Mouse (Mus musculus): ENCODE measurements around the gene C2cd5. TPM values are rescaled to one million over a fixed set of nuclear protein-coding genes. Genes with fewer than 3 reads are reported as not detected.

The C2cd5 gene
- polyA plus RNA-seq, 1 experiment = 16.0 TPM

DNA sequence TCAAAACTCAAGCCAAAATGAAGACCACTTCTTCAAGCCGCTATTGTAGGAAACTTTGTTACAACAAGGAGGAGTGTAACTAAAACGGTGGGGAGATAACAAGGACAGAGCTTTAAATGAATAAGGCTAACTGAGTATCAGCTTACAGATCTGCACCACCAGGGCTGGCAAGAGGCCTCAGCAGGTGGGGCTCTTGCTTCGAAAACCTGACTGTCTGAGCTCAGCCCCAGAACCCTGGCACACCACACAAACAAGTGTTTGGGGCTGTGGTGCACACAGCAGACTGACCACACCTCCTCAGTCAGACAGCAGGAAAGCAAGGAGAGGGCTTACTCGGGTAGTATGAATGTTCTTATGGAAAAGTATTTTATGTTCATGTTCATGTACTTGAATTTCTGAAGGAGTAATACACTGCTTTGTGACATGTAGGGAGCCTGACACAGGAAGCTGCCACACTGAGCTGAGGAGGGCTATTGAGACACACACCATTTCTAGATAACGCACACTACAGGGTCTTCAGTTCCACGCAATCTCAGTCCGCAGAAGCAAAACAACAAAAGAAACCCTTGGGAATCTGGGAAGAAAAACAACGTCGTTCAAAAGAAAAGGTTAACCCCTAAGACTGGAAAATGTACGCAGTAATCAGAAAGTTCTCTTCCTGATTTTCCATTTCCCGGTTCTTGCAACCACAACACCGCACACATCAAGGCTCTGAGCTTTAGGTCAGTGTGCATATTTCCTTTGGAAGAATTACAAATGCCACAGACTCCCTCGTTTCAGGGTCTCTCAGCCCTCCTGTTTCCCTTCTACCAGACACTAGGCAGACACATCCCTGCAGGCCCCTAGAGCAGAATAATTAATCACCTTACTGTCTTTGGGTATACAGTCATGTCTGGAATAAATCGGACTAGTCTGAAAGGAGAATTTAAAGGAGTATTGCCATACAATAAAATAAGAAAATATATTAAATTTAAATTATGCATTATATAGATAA, 105.9 kb downstream of the C2cd5 start:
- Histone ChIP-seq H3K27me3 (ENCODE audit: control insufficient read depth, insufficient read depth, low read length) (no peaks in the 10 kb centered on the region), H3K27ac (ENCODE audit: insufficient read depth, low read length) (no peak overlapping the region), H3K36me3 (ENCODE audit: control insufficient read depth, insufficient read depth, low read length) (no peaks in the 10 kb centered on the region), H3K4me3 (ENCODE audit: extremely low read depth, insufficient read depth, insufficient read length) (no peak overlapping the region), H3K4me1 (ENCODE audit: control insufficient read depth, insufficient read depth, insufficient read length) (peaks cover 6% of the 10 kb centered on the region; the same call in 1 of the 2 replicates)
- no peak for DNase-seq (ENCODE audit: low read depth in 1 of 2, low spot score in 2 of 2)
- TF ChIP-seq CTCF (IDR thresholded peaks at IDR 0.05; ENCODE audit: extremely low read depth, insufficient read depth, insufficient read length, insufficient replicate concordance) = no peak
- 44% methylated on average over 14 of the region's 14 CpGs for WGBS

DNA sequence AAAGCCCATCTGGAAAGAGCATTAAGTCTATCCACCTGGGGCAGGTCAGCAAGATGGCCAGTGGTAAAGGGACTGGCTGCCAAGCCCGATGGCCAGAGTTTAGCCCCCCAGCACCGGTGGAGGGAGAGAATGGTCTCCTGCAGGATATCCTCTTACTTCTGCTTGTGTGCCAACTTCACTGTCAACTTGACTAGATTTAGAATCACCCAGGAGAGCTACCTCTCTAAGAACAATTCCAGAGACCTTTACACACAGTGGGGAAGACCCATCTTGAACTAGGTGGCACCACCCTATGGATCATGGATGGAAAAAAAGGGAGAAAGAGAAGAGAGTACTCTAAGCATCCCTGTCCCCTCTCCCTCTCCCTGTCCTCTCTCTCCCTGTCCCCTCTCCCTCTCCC, 107.0 kb downstream of the C2cd5 start:
- no peak for DNase-seq (ENCODE audit: low read depth in 1 of 2, low spot score in 2 of 2)
- no peak overlapping the region for H3K4me3 ChIP-seq (ENCODE audit: extremely low read depth, insufficient read depth, insufficient read length)
- no peaks in the 10 kb centered on the region for H3K36me3 ChIP-seq (ENCODE audit: control insufficient read depth, insufficient read depth, low read length)
- TF ChIP-seq POLR2A (IDR thresholded peaks at IDR 0.05; ENCODE audit: low read depth, low read length) (no peak), CTCF (IDR thresholded peaks at IDR 0.05; ENCODE audit: extremely low read depth, insufficient read depth, insufficient read length, insufficient replicate concordance) (no peak)
- H3K27ac ChIP-seq (ENCODE audit: insufficient read depth, low read length) = no peak overlapping the region
- H3K27me3 ChIP-seq (ENCODE audit: control insufficient read depth, insufficient read depth, low read length) = no peaks in the 10 kb centered on the region
- WGBS = 74% methylated on average over 2 of the region's 2 CpGs
- peaks cover 6% of the 10 kb centered on the region; the same call in 1 of the 2 replicates for H3K4me1 ChIP-seq (ENCODE audit: control insufficient read depth, insufficient read depth, insufficient read length)

DNA sequence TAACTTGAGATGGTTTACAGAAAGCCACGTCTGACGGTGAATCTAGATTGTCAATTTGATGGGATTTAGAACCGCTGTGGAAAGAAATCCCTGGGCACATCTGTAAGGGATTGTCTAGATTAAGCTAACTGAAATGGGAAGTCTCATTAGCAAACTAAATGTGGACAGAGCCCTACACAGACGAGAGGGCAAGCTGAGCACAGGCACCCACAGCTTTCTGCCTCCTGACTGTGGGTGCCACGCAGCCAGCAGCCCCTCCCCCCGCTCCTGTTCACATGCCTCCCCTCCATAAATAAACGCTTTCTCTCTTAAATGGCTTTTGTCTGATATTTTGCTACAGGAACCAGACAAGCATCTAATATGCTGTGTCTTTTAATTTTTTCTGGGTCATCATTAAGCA, 107.8 kb downstream of the C2cd5 start:
- Histone ChIP-seq H3K4me1 (ENCODE audit: control insufficient read depth, insufficient read depth, insufficient read length) (peaks cover 6% of the 10 kb centered on the region; the same call in 1 of the 2 replicates), H3K27ac (ENCODE audit: insufficient read depth, low read length) (no peak overlapping the region), H3K27me3 (ENCODE audit: control insufficient read depth, insufficient read depth, low read length) (no peaks in the 10 kb centered on the region), H3K4me3 (ENCODE audit: extremely low read depth, insufficient read depth, insufficient read length) (no peak overlapping the region), H3K36me3 (ENCODE audit: control insufficient read depth, insufficient read depth, low read length) (no peaks in the 10 kb centered on the region)
- TF ChIP-seq CTCF (IDR thresholded peaks at IDR 0.05; ENCODE audit: extremely low read depth, insufficient read depth, insufficient read length, insufficient replicate concordance) (no peak), POLR2A (IDR thresholded peaks at IDR 0.05; ENCODE audit: low read depth, low read length) (no peak)
- WGBS = 72% methylated on average over 7 of the region's 7 CpGs
- no peak for DNase-seq (ENCODE audit: low read depth in 1 of 2, low spot score in 2 of 2)

DNA sequence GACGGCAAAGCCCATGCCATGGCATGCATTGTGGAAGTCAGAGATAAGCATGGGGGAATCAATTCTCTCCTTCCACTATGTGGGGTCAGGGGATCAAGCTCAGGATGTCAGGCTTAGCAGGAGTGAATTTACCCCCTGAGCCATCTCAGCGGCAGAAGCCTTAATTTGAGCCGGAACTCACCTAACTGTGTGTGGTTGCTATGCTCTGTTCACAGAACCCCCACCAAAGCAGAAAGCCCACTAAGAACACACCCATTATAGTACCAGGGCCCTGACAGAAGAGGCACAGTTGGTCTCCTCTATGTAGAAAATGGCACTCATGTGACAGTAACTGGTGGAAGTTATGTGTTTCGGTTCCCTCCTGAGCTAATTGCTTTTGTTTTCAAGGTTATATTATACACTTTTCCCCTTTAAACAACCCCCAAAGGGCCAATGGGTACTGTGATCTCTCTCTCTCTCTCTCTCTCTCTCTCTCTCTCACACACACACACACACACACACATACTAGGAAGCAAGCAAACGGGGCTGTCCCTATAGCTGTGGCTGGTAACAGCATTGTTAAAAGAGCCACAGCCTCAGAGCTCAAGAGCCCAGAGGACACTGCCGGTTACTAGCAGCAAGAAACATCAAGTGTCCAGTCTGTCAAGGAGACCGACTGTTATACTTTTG, 108.4 kb downstream of the C2cd5 start:
- WGBS = 67% methylated on average over 7 of the region's 7 CpGs
- H3K36me3 ChIP-seq (ENCODE audit: control insufficient read depth, insufficient read depth, low read length) = no peaks in the 10 kb centered on the region
- peak overlapping the region; percentile 20 for H3K27ac ChIP-seq (ENCODE audit: insufficient read depth, low read length)
- DNase-seq (ENCODE audit: low read depth in 1 of 2, low spot score in 2 of 2) = peak; percentile 48 to 49
- TF ChIP-seq CTCF (IDR thresholded peaks at IDR 0.05; ENCODE audit: extremely low read depth, insufficient read depth, insufficient read length, insufficient replicate concordance) (no peak), POLR2A (IDR thresholded peaks at IDR 0.05; ENCODE audit: low read depth, low read length) (no peak)
- no peak overlapping the region for H3K4me3 ChIP-seq (ENCODE audit: extremely low read depth, insufficient read depth, insufficient read length)
- no peaks in the 10 kb centered on the region for H3K27me3 ChIP-seq (ENCODE audit: control insufficient read depth, insufficient read depth, low read length)
- H3K4me1 ChIP-seq (ENCODE audit: control insufficient read depth, insufficient read depth, insufficient read length) = peaks cover 6% of the 10 kb centered on the region; the same call in 1 of the 2 replicates

DNA sequence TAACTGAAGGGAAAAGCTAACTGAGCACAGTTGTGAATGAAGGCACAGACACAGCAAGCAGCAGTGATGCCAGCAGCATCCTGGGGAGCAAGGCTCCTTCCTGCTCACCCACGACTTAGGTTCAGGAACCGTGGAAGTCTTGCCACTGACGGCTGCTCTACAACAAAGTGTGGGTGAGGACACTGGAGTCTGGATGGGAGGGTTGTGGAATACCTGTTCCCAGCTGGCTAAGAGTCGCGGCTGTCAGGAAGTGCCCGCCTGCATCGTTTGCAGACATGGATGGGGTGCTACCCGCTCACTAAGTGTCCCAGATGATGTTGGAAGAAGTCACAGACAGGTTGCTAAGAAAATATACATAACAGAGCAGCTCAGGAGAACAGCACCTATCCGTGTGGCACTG, 109.4 kb downstream of the C2cd5 start:
- no peak for TF ChIP-seq POLR2A (IDR thresholded peaks at IDR 0.05; ENCODE audit: low read depth, low read length)
- TF ChIP-seq CTCF (IDR thresholded peaks at IDR 0.05; ENCODE audit: extremely low read depth, insufficient read depth, insufficient read length, insufficient replicate concordance) = no peak
- 80% methylated on average over 9 of the region's 9 CpGs for WGBS

DNA sequence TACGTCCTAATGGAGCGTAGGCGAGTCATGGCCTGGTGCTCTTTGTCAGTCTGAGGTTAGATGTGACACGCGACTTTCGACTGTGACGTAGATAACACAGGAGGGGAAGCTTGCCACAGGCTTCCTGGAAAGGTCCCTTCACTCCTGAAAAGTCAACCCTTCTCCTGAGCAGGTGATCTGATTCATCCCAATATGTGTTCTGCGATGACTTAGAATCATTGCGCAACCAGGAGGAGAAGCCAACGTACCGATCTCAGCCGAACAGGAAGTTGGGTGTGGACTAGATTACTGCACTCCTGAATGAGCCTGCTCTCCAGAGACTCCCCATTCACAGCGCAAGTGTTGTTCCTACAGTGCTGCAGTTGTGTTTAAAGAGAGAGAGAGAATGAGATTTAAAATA, 110.4 kb downstream of the C2cd5 start:
- 52% methylated on average over 13 of the region's 13 CpGs for WGBS
- no peak for TF ChIP-seq POLR2A (IDR thresholded peaks at IDR 0.05; ENCODE audit: low read depth, low read length)
- H3K27me3 ChIP-seq (ENCODE audit: control insufficient read depth, insufficient read depth, low read length) = no peaks in the 10 kb centered on the region
- DNase-seq (ENCODE audit: low read depth in 1 of 2, low spot score in 2 of 2) = no peak
- H3K4me1 ChIP-seq (ENCODE audit: control insufficient read depth, insufficient read depth, insufficient read length) = peaks cover 6% of the 10 kb centered on the region; the same call in 1 of the 2 replicates
- H3K36me3 ChIP-seq (ENCODE audit: control insufficient read depth, insufficient read depth, low read length) = no peaks in the 10 kb centered on the region
- H3K4me3 ChIP-seq (ENCODE audit: extremely low read depth, insufficient read depth, insufficient read length) = no peak overlapping the region
- no peak overlapping the region for H3K27ac ChIP-seq (ENCODE audit: insufficient read depth, low read length)

More for the DNA sequence above, 109.4 kb downstream of the C2cd5 start:
- peaks cover 6% of the 10 kb centered on the region; the same call in 1 of the 2 replicates for H3K4me1 ChIP-seq (ENCODE audit: control insufficient read depth, insufficient read depth, insufficient read length)
- H3K4me3 ChIP-seq (ENCODE audit: extremely low read depth, insufficient read depth, insufficient read length) = no peak overlapping the region
- no peaks in the 10 kb centered on the region for H3K27me3 ChIP-seq (ENCODE audit: control insufficient read depth, insufficient read depth, low read length)
- no peak overlapping the region for H3K27ac ChIP-seq (ENCODE audit: insufficient read depth, low read length)
- DNase-seq (ENCODE audit: low read depth in 1 of 2, low spot score in 2 of 2) = no peak
- H3K36me3 ChIP-seq (ENCODE audit: control insufficient read depth, insufficient read depth, low read length) = no peaks in the 10 kb centered on the region

Measured in spleen, adult 2 months (tissue).